Mouse (Mus musculus) bone marrow macrophage, adult 2 months (primary cell): ENCODE data around the gene Tmem235. TPM values are rescaled to one million over a fixed set of nuclear protein-coding genes. Genes with fewer than 3 reads are reported as not detected.
A peak's percentile ranks its signal among the peaks of the same experiment; 100 is the strongest.

Source experiments
- H3K27ac ChIP-seq: 2 replicates; pipeline ENCODE4 v1.5.1; 2012; ENCODE audit warnings: low read depth, low read length; ENCODE audit not compliant: insufficient read depth
- H3K4me1 ChIP-seq: 2 replicates; pipeline ENCODE4 v1.6.1; 2012; ENCODE audit warnings: low read length; ENCODE audit not compliant: control insufficient read depth, insufficient read depth
- H3K4me3 ChIP-seq: 2 replicates; pipeline ENCODE4 v1.5.1; 2012; ENCODE audit warnings: mild to moderate bottlenecking, low read length, moderate library complexity; ENCODE audit not compliant: insufficient read depth
- CTCF ChIP-seq: IDR thresholded peaks from 2 replicates; pipeline ENCODE4 v1.5.1; 2012; ENCODE audit warnings: low read depth, mild to moderate bottlenecking, low read length, moderate library complexity
- POLR2A ChIP-seq: IDR thresholded peaks from 2 replicates; pipeline ENCODE4 v1.6.1; 2012; ENCODE audit warnings: mild to moderate bottlenecking, low read depth, low read length, borderline replicate concordance
- polyA plus RNA-seq: library from polyadenylated mRNA; stranded (reverse); fragments of >200 nt; gene quantifications from 2 replicates; pipeline ENCODE4 v1.2.4, GENCODE M21; 2012; ENCODE audit not compliant: missing spikeins, insufficient read depth, insufficient read length

Gene Tmem235
- polyA plus RNA-seq, 1 experiment, result not detected

DNA sequence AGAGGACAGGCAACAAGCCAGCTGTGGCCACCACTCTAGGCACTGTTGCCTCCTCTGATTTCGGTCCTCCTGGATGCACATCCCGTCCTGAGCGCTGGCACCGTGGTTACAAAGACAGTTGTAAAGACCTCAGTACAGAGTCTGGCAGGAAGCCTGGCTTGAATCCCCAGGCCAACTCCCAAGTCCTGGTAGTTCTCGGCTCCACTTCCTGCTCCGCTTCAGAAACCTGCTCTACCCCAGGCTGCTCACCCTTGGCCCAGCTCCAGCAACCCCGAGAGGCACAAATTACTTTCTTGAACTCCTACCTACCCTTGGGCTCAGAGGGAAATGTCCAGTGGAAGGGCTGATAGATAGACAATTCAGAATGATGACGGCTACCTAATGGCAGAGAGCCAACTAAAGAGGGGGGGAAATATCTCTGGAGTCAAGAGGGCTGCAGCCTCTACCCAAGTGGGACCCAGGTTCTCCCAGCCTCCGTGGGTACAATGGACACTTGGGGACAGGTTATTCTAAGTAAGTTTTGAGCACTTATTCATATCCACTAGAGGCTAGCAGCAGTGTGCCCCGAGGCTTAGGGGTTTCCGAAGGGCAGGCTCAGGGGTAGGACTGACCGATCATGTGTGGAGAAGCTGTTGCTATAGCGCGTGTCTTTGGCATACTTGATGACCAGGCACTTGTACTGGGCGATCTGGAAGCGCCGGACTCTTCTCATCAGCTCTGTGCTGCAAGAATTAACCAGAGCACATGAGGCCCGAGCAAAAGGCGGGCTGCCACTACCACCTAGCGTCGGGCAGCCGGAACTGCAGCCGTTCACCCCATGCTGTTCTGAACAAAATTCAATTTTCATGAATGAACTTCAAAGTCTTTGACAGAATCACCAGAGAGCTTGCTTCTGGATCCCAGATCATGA, 36.2 kb upstream of the Tmem235 start:
- Histone ChIP-seq H3K27ac (peak overlapping the region; percentile 81), H3K4me3 (peak overlapping the region; percentile 58), H3K4me1 (peaks cover 44% of the 10 kb centered on the region)
- TF ChIP-seq CTCF (peak; percentile 51), POLR2A (no peak)

DNA sequence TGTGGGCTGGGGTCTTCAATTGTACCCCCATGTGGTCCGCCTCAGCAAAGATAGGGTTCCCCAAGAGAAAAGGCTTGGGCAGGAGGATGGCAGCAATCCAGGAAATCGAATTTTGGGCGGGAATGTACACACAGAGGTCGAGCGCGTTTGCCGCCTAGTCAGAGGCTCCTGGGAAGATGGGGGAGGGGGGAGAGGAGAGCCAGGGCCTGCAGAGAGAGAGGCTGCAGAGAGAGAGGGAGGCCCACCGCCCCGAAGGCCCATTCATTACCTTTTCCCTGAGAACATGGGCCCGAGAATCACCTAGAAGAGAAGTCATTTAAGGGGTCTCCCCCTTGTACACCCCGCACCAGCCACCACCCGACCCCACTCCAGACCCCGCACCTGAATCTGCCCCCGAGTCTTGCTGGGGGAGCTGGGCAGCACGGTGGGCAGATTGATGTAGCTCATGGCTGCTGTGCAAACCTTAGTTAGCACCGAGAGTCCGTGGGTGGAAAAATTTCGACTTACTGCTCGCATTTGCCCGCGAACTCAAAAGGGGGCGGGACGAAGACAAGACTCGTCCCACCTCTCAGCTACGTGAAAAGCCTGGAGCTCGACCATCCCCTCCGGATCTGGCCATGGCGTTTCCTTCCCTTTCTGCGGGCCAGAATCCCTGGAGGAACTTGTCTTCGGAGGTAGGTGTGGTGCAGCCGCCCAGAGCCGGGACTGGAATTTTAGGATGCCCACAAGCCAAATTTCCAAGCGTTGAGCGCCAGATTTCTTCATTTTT, 35.0 kb upstream of the Tmem235 start, which contains the start of the genes Afmid and Tk1:
TSS of gene Afmid (plus strand) at position 592 of the 769 bp plus-strand sequence.
TSS of gene Tk1 (minus strand) at position 760 of the 769 bp plus-strand sequence.
- no peak for TF ChIP-seq CTCF
- no peak for TF ChIP-seq POLR2A
- peaks cover 54% of the 10 kb centered on the region for H3K4me1 ChIP-seq
- H3K27ac ChIP-seq, result peak within 1 kb of the TSS; percentile 82

DNA sequence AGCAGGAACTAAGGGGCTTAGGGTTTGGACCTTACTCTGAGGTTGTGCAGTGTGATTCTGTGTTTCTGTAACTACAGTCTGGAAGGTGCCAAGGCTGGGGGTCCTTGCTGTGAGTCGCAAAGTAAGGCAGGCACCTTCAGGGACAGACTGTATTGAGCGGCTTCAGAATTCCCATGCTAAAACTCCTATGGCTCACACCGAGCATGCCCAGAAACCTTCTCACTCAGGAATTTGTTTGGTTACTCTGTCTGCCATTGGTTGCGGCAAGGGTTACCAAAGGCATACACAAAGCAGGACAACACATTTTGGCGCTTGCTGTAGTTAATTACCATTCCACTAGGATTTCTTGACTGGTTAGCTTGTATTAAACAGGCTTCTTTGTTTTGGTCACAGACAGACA, 34.4 kb upstream of the Tmem235 start:
- TF ChIP-seq CTCF, result no peak
- no peak for TF ChIP-seq POLR2A
- Histone ChIP-seq H3K27ac (peak overlapping the region; percentile 51), H3K4me3 (peak overlapping the region; percentile 42), H3K4me1 (peaks cover 57% of the 10 kb centered on the region)

More for the DNA sequence above, 35.0 kb upstream of the Tmem235 start, which contains the start of the genes Afmid and Tk1:
- H3K4me3 ChIP-seq, result peak within 1 kb of the TSS; percentile 58

DNA sequence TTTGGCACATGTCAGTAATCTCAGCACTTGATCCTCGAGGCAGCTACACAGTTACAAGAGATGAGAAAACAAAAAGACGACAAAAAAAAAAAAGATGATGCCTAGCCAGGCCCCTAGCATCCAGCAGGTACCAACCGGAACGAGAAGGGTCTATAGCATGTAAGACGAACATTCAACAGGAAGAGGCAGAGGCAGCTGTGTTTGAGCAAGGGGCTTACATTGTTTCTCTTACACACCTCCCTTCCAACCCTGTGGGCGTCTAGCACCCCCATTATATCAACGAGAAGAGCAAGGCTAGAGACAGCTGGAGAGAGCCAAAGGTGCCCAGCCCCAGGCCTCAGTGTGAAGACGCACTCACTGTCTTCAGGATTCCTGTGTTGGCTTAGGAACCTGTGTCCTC, 33.6 kb upstream of the Tmem235 start:
- peaks cover 63% of the 10 kb centered on the region for H3K4me1 ChIP-seq
- peak overlapping the region; percentile 82 for H3K27ac ChIP-seq
- TF ChIP-seq CTCF (no peak), POLR2A (no peak)
- peak overlapping the region; percentile 29; the same call in 1 of the 2 replicates for H3K4me3 ChIP-seq

DNA sequence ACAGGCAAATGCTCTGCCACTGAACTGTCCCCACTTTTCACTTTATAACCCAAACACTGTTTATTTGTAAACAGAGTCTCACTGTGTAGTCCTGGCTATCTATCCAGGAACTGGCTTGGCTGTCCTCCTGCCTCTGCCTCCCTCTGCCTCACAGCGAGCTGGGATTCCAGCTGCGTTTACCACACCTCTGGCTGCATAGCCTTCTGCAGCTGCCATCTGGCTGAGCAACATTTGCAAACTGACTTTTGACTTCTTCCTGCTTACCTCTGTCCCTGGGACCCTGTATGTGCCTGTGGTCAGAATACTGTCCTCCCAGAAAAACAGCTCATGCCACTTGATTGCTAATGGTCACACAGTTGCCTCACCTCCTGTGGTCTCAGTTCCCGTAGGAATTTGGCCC, 33.2 kb upstream of the Tmem235 start:
- H3K27ac ChIP-seq, result peak overlapping the region; percentile 82
- no peak for TF ChIP-seq POLR2A
- no peak for TF ChIP-seq CTCF
- peak overlapping the region; percentile 29 for H3K4me3 ChIP-seq
- H3K4me1 ChIP-seq, result peaks cover 64% of the 10 kb centered on the region

GRCm38 (mm10) chr11:117828149-117828887, 32.2 kb upstream of the Tmem235 start:
- peak overlapping the region; percentile 29 for H3K4me3 ChIP-seq

DNA sequence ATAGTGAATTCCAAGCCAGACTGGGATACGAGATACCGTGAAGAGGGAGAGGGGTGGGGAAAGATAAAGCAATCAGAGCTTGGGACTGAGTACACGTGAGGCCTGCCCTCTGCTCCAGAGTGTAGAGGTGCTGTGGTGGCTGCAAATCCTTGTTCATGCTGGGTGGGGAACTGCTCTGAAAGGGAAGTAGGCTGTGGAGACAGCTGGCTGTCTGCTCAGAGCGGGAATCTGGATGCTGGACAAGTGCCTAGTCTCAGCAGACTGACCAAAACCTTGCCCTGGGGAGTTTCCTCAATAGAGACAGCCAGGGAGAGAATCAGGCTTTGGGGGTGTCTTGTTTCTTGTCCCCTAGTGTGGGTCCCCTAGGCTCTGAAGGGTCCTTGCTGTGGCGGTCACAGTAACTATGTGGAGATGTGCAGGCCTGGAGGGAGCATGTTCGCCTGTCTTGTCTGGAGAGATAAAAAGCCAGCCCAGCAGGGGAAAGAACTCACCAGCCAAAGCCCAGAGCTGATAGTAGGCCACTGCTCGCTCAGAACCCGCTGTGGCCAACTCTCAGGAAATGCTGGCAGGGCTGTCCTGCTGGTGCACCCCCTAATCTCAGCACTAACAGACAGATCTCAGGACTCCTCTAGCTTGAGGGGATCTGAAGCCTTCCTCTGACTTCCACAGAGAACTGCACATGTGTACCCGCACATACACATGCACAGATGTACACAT, 31.5 kb upstream of the Tmem235 start:
- H3K27ac ChIP-seq, result peak overlapping the region; percentile 82
- TF ChIP-seq CTCF (no peak), POLR2A (no peak)
- H3K4me1 ChIP-seq, result peaks cover 59% of the 10 kb centered on the region
- H3K4me3 ChIP-seq, result no peak overlapping the region

More at GRCm38 (mm10) chr11:117828149-117828887, 32.2 kb upstream of the Tmem235 start:
- H3K4me1 ChIP-seq, result peaks cover 66% of the 10 kb centered on the region
- peak overlapping the region; percentile 82 for H3K27ac ChIP-seq
- no peak for TF ChIP-seq POLR2A
- TF ChIP-seq CTCF, result no peak

DNA sequence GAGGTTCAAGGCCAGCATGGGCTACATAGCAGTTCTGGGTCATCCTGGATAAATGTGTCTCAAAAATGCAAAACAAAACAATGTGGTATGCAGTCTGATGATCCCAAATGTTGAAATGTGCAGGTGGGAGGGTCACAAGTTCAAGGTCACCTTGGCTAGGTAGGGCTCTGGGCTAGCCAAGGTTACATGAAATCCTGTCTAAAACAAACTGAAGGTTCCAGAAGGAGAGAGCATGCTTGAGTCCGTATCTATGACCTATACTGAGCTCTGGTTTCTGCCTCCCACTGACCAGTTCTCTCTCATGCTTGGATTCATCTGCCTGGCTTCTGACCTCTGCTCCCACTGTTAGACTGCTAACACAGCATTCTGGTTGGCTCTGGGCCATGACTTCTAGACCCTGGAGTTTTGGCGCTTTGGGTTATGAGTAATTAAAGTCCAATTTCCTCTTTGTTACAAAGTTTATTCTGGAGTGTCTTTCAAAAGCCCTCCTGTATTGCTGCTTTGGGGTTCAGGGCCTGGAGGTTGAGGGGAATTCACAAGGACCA, 30.8 kb upstream of the Tmem235 start:
- peaks cover 56% of the 10 kb centered on the region for H3K4me1 ChIP-seq
- 0 out of 2 replicates have a peak overlapping the region, but pooled peaks have one; percentile 1 for H3K4me3 ChIP-seq
- TF ChIP-seq POLR2A, result no peak
- no peak for TF ChIP-seq CTCF
- H3K27ac ChIP-seq, result peak overlapping the region; percentile 82
